Mouse (Mus musculus): ENCODE measurements around the gene Pheta2. TPM values are rescaled to one million over a fixed set of nuclear protein-coding genes. Genes with fewer than 3 reads are reported as not detected.
A peak's percentile ranks its signal among the peaks of the same experiment; 100 is the strongest.
"Not testable (repeated sequence)": the region's sequence is repeated elsewhere in the genome, so short reads cannot be mapped to it uniquely, and the experiment has no call there.

The Pheta2 gene
- polyA plus RNA-seq, 1 experiment from 2014 or later = 43.9 TPM

GRCm38 (mm10) chr15:82353078-82353744, 14.5 kb downstream of the Pheta2 start:
- Histone ChIP-seq H3K4me1 (replicated peaks) (peaks cover 68% of the 10 kb centered on the region), H3K27me3 (no peaks in the 10 kb centered on the region), H3K4me2 (peak overlapping the region; percentile 88), H3K36me3 (replicated peaks) (peaks cover 30% of the 10 kb centered on the region), H3K4me3 (replicated peaks) (peak overlapping the region; percentile 83), H3K9ac (peak overlapping the region; percentile 95), H3K27ac (replicated peaks) (peak overlapping the region; percentile 94), H3K9me3 (replicated peaks) (no peaks in the 10 kb centered on the region)
- ATAC-seq (ENCODE audit: insufficient read depth) = no peak
- 14% methylated on average over 14 of the region's 14 CpGs for WGBS (ENCODE audit: insufficient replicate concordance)

GRCm38 (mm10) chr15:82353745-82354113, 15.0 kb downstream of the Pheta2 start:
- Histone ChIP-seq H3K4me1 (replicated peaks) (peaks cover 67% of the 10 kb centered on the region), H3K4me2 (peak overlapping the region; percentile 88), H3K27me3 (no peaks in the 10 kb centered on the region), H3K4me3 (replicated peaks) (peak overlapping the region; percentile 83), H3K9me3 (replicated peaks) (no peaks in the 10 kb centered on the region), H3K36me3 (replicated peaks) (peaks cover 24% of the 10 kb centered on the region), H3K9ac (peak overlapping the region; percentile 95), H3K27ac (replicated peaks) (peak overlapping the region; percentile 94)
- peak; percentile 21 for ATAC-seq (ENCODE audit: insufficient read depth)
- WGBS (ENCODE audit: insufficient replicate concordance) = 0% methylated on average over 23 of the region's 23 CpGs

GRCm38 (mm10) chr15:82354126-82354945, 15.6 kb downstream of the Pheta2 start, which contains the start of gene Ndufa6:
TSS of gene Ndufa6 (minus strand) at chr15:82354322.
- H3K9me3 ChIP-seq (replicated peaks) = no peaks in the 10 kb centered on the region
- H3K9ac ChIP-seq = peak within 1 kb of the TSS; percentile 95
- peaks cover 18% of the 10 kb centered on the region for H3K36me3 ChIP-seq (replicated peaks)
- H3K4me3 ChIP-seq (replicated peaks) = peak within 1 kb of the TSS; percentile 83
- H3K27me3 ChIP-seq = no peaks in the 10 kb centered on the region
- WGBS (ENCODE audit: insufficient replicate concordance) = 2% methylated on average over 57 of the region's 57 CpGs
- peaks cover 65% of the 10 kb centered on the region for H3K4me1 ChIP-seq (replicated peaks)
- peak within 1 kb of the TSS; percentile 94 for H3K27ac ChIP-seq (replicated peaks)
- ATAC-seq (ENCODE audit: insufficient read depth) = peak; percentile 98
- peak within 1 kb of the TSS; percentile 88 for H3K4me2 ChIP-seq

- Histone ChIP-seq H3K9ac (no peak overlapping the region), H3K27ac (replicated peaks) (peak overlapping the region; percentile 29; the same call in 1 of the 2 replicates), H3K36me3 (replicated peaks) (no peaks in the 10 kb centered on the region), H3K9me3 (replicated peaks) (no peaks in the 10 kb centered on the region), H3K27me3 (no peaks in the 10 kb centered on the region), H3K4me2 (no peak overlapping the region; the same call in 1 of the 2 replicates), H3K4me1 (replicated peaks) (peaks cover 42% of the 10 kb centered on the region), H3K4me3 (replicated peaks) (no peak overlapping the region)
- ATAC-seq (ENCODE audit: insufficient read depth) = no peak
- 59% methylated on average over 22 of the region's 22 CpGs for WGBS (ENCODE audit: insufficient replicate concordance)
These were observed 19.9 kb downstream of the Pheta2 start for GRCm38 (mm10) chr15:82358431-82359260.

GRCm38 (mm10) chr15:82361459-82362018, 22.8 kb downstream of the Pheta2 start:
- H3K27ac ChIP-seq (replicated peaks) = peak overlapping the region; percentile 70
- 70% methylated on average over 11 of the region's 11 CpGs for WGBS (ENCODE audit: insufficient replicate concordance)
- no peak overlapping the region for H3K4me2 ChIP-seq
- peak; percentile 77 for ATAC-seq (ENCODE audit: insufficient read depth)
- H3K9me3 ChIP-seq (replicated peaks) = no peaks in the 10 kb centered on the region
- H3K9ac ChIP-seq = no peak overlapping the region
- H3K4me3 ChIP-seq (replicated peaks) = no peak overlapping the region
- H3K4me1 ChIP-seq (replicated peaks) = peaks cover 25% of the 10 kb centered on the region
- H3K27me3 ChIP-seq = no peaks in the 10 kb centered on the region
- no peaks in the 10 kb centered on the region for H3K36me3 ChIP-seq (replicated peaks)

GRCm38 (mm10) chr15:82362234-82362633, 23.5 kb downstream of the Pheta2 start:
- Histone ChIP-seq H3K4me1 (replicated peaks) (peaks cover 25% of the 10 kb centered on the region), H3K36me3 (replicated peaks) (no peaks in the 10 kb centered on the region), H3K4me2 (no peak overlapping the region), H3K27me3 (no peaks in the 10 kb centered on the region), H3K9ac (no peak overlapping the region), H3K9me3 (replicated peaks) (no peaks in the 10 kb centered on the region), H3K4me3 (replicated peaks) (no peak overlapping the region), H3K27ac (replicated peaks) (no peak overlapping the region)
- 78% methylated on average over 4 of the region's 4 CpGs for WGBS (ENCODE audit: insufficient replicate concordance)
- no peak for ATAC-seq (ENCODE audit: insufficient read depth)

- H3K4me1 ChIP-seq (replicated peaks) = peaks cover 20% of the 10 kb centered on the region
- WGBS (ENCODE audit: insufficient replicate concordance) = 10% methylated on average over 9 of the region's 12 CpGs
- ATAC-seq (ENCODE audit: insufficient read depth); H3K27ac ChIP-seq (replicated peaks); H3K4me2 ChIP-seq; H3K9ac ChIP-seq; H3K4me3 ChIP-seq (replicated peaks); H3K9me3 ChIP-seq (replicated peaks); H3K36me3 ChIP-seq (replicated peaks); H3K27me3 ChIP-seq: not testable (repeated sequence)
These were observed 25.1 kb downstream of the Pheta2 start for GRCm38 (mm10) chr15:82363801-82364200.

- H3K4me2 ChIP-seq = peak overlapping the region; percentile 50
- ATAC-seq (ENCODE audit: insufficient read depth); H3K9ac ChIP-seq; H3K36me3 ChIP-seq (replicated peaks); H3K27me3 ChIP-seq; H3K27ac ChIP-seq (replicated peaks); H3K9me3 ChIP-seq (replicated peaks): not testable (repeated sequence)
- whole genome bisulfite sequencing (ENCODE audit: insufficient replicate concordance) = 8% methylated on average over 6 of the region's 9 CpGs
- H3K4me3 ChIP-seq (replicated peaks) = peak overlapping the region; percentile 28; the same call in 1 of the 2 replicates
- H3K4me1 ChIP-seq (replicated peaks) = peaks cover 16% of the 10 kb centered on the region
These were observed 25.8 kb downstream of the Pheta2 start for GRCm38 (mm10) chr15:82364561-82364960.

- H3K9me3 ChIP-seq (replicated peaks) = no peaks in the 10 kb centered on the region
- H3K9ac ChIP-seq = no peak overlapping the region
- no peaks in the 10 kb centered on the region for H3K36me3 ChIP-seq (replicated peaks)
- WGBS (ENCODE audit: insufficient replicate concordance) = 57% methylated on average over 4 of the region's 4 CpGs
- no peaks in the 10 kb centered on the region for H3K27me3 ChIP-seq
- no peaks in the 10 kb centered on the region for H3K4me1 ChIP-seq (replicated peaks)
- no peak overlapping the region for H3K4me3 ChIP-seq (replicated peaks)
- ATAC-seq (ENCODE audit: insufficient read depth) = no peak
- H3K4me2 ChIP-seq = no peak overlapping the region
- no peak overlapping the region for H3K27ac ChIP-seq (replicated peaks)
These were observed 29.4 kb downstream of the Pheta2 start for GRCm38 (mm10) chr15:82368146-82368545.

- no peak for ATAC-seq (ENCODE audit: insufficient read depth)
- no peak overlapping the region for H3K27ac ChIP-seq (replicated peaks)
- H3K9ac ChIP-seq = no peak overlapping the region
- H3K4me1 ChIP-seq (replicated peaks) = no peaks in the 10 kb centered on the region
- H3K4me2 ChIP-seq = no peak overlapping the region
- WGBS (ENCODE audit: insufficient replicate concordance) = 74% methylated on average over 1 of the region's 1 CpGs
- H3K4me3 ChIP-seq (replicated peaks) = no peak overlapping the region
- H3K27me3 ChIP-seq = no peaks in the 10 kb centered on the region
- no peaks in the 10 kb centered on the region for H3K9me3 ChIP-seq (replicated peaks)
- no peaks in the 10 kb centered on the region for H3K36me3 ChIP-seq (replicated peaks)
These were observed 30.1 kb downstream of the Pheta2 start for GRCm38 (mm10) chr15:82368851-82369250.
